8 mouse cellular contexts compared by ENCODE assay signal in the genomic region with DNA sequence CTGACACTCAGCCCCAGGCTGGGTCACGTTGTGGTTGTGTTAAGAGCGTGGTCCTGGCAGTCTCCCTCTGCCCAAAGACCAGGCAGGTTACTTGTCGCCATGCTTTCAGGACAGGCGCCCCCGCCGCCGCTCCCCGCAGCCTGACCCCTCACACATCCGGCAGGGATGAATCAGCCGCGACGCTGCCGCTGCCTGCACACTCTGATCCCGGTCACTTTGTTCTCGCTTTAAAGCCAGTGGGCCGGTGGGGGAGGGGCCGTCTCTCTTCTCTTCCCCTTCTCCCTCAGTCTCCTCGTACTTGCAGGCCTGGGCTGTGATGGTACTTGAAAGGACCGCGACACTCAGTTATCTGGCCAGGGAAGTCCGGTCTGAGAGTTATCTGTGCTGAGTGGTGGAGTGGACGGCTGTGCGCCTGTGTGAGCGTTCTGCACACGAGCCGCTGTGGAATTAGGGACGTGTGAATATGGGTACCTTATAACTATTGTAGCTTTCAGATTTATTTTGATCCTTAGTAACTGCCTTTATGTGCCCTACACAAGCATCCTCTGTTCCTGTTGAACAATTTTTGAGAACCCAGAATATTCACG.
DNase-seq lines count a peak whose midpoint lies in the region; ATAC-seq lines count a peak whose summit lies in the region.

No protein-coding gene starts in this region.

- H3K36me3 ChIP-seq in embryonic facial prominence, embryonic 10.5 days (replicated peaks) = no peaks in the 10 kb centered on the region
- H3K36me3 ChIP-seq in neural tube, embryonic 11.5 days (ENCODE audit: control insufficient read depth, insufficient read depth, low read length) = no peaks in the 10 kb centered on the region

- intact Hi-C loops in heart, postnatal 14 days (cut with DNase I) = no loop called here

- H3K27ac ChIP-seq in embryonic facial prominence, embryonic 10.5 days (replicated peaks) = peak overlapping the region; percentile 92
- peak overlapping the region; percentile 87; the same call in 1 of the 2 replicates for H3K27ac ChIP-seq in neural tube, embryonic 11.5 days (ENCODE audit: low read depth, low read length)

- H3K9ac ChIP-seq in neural tube, embryonic 11.5 days (ENCODE audit: low read length) = peak overlapping the region; percentile 53

- peaks cover 21% of the 10 kb centered on the region for H3K9me3 ChIP-seq in embryonic facial prominence, embryonic 10.5 days
- no peaks in the 10 kb centered on the region; the same call in 1 of the 2 replicates for H3K9me3 ChIP-seq in neural tube, embryonic 11.5 days (ENCODE audit: control insufficient read depth, low read length)

- H3K4me3 ChIP-seq in embryonic facial prominence, embryonic 10.5 days = peak overlapping the region; percentile 66
- peak overlapping the region; percentile 19 for H3K4me3 ChIP-seq in neural tube, embryonic 11.5 days (ENCODE audit: low read depth, low read length)

- no peak for ATAC-seq in neural tube, embryonic 11.5 days (ENCODE audit: insufficient read depth, low FRiP score, low TSS enrichment)

- peaks cover 61% of the 10 kb centered on the region for H3K27me3 ChIP-seq in embryonic facial prominence, embryonic 10.5 days (replicated peaks; ENCODE audit: low read depth, poor library complexity, severe bottlenecking)
- peaks cover 8% of the 10 kb centered on the region for H3K27me3 ChIP-seq in neural tube, embryonic 11.5 days (ENCODE audit: control insufficient read depth, insufficient read depth, low read length)

- H3K4me2 ChIP-seq in neural tube, embryonic 11.5 days (ENCODE audit: low read depth) = peak overlapping the region; percentile 95

- peak; percentile 37 for DNase-seq in heart, postnatal 4 days
- DNase-seq in heart, postnatal 14 days = no peak
- peak; percentile 37 for DNase-seq in R1 (ENCODE audit: low read depth, low spot score)
- peak; percentile 79 for DNase-seq in embryonic facial prominence, embryonic 10.5 days (ENCODE audit: low spot score)
- DNase-seq in kidney, postnatal 25 days = peak; percentile 11 to 46
- peak; percentile 66 for DNase-seq in neural tube, embryonic 11.5 days (ENCODE audit: low spot score)
- DNase-seq in left cerebral cortex, adult 8-10 months (ENCODE audit: low spot score in 2 of 2) = no peak
- no peak for DNase-seq in right cerebral cortex, adult 18-20 months

- WGBS in embryonic facial prominence, embryonic 10.5 days = 9% methylated on average over 28 of the region's 28 CpGs
- WGBS in neural tube, embryonic 11.5 days = 7% methylated on average over 28 of the region's 28 CpGs

- peaks cover 55% of the 10 kb centered on the region for H3K4me1 ChIP-seq in embryonic facial prominence, embryonic 10.5 days
- peaks cover 30% of the 10 kb centered on the region for H3K4me1 ChIP-seq in neural tube, embryonic 11.5 days (ENCODE audit: control insufficient read depth, insufficient read depth, low read length)

Comparison
In these comparisons a context has a peak if more than half of its experiments do, and no peak if none do; other contexts are left out.
1. DNase-seq: peak in heart, postnatal 4 days (single experiment), R1 (single experiment), embryonic facial prominence, embryonic 10.5 days (single experiment), kidney, postnatal 25 days (2 of 2) and neural tube, embryonic 11.5 days (single experiment); none in heart, postnatal 14 days (0 of 2), left cerebral cortex, adult 8-10 months (0 of 2) and right cerebral cortex, adult 18-20 months (single experiment).